Mouse (Mus musculus) erythroblast, embryonic 14.5 days (primary cell): ENCODE measurements around the gene Mapk9. TPM values are rescaled to one million over a fixed set of nuclear protein-coding genes. Genes with fewer than 3 reads are reported as not detected.
"Not testable (repeated sequence)": the region's sequence is repeated elsewhere in the genome, so short reads cannot be mapped to it uniquely, and the experiment has no call there.

Experiments
- H3K27me3 ChIP-seq: 2 replicates; pipeline ENCODE4 v1.6.1; 2012; ENCODE audit warnings: inconsistent platforms; ENCODE audit not compliant: control insufficient read depth
- H3K36me3 ChIP-seq: 2 replicates; pipeline ENCODE4 v1.6.1; 2012; ENCODE audit warnings: mild to moderate bottlenecking, inconsistent platforms; ENCODE audit not compliant: control insufficient read depth
- H3K4me1 ChIP-seq: 2 replicates; pipeline ENCODE4 v1.6.1; 2012; ENCODE audit warnings: inconsistent platforms; ENCODE audit not compliant: control insufficient read depth
- H3K4me3 ChIP-seq: replicated peaks from 2 replicates; pipeline ENCODE3; 2012; ENCODE audit warnings: moderate library complexity, mild to moderate bottlenecking, inconsistent platforms
- H3K9me3 ChIP-seq: 2 replicates; pipeline ENCODE4 v1.6.1; 2012; ENCODE audit warnings: low read length, inconsistent platforms, mixed read lengths; ENCODE audit not compliant: control insufficient read depth
- GATA1 ChIP-seq: IDR thresholded peaks from 2 replicates; pipeline ENCODE4 v1.6.1; 2012; ENCODE audit warnings: low read length, inconsistent platforms, mixed read lengths
- TAL1 ChIP-seq: IDR thresholded peaks from 3 replicates; pipeline ENCODE4 v1.6.1; 2012; ENCODE audit warnings: low read length, inconsistent platforms, mixed read lengths
- polyA plus RNA-seq: library from polyadenylated mRNA; stranded (reverse); fragments of >175 nt; gene quantifications from 2 replicates; pipeline ENCODE4 v1.2.3, GENCODE M21; 2012

Gene Mapk9
- 0.44 and 0.63 TPM in 2 replicates for polyA plus RNA-seq

DNA sequence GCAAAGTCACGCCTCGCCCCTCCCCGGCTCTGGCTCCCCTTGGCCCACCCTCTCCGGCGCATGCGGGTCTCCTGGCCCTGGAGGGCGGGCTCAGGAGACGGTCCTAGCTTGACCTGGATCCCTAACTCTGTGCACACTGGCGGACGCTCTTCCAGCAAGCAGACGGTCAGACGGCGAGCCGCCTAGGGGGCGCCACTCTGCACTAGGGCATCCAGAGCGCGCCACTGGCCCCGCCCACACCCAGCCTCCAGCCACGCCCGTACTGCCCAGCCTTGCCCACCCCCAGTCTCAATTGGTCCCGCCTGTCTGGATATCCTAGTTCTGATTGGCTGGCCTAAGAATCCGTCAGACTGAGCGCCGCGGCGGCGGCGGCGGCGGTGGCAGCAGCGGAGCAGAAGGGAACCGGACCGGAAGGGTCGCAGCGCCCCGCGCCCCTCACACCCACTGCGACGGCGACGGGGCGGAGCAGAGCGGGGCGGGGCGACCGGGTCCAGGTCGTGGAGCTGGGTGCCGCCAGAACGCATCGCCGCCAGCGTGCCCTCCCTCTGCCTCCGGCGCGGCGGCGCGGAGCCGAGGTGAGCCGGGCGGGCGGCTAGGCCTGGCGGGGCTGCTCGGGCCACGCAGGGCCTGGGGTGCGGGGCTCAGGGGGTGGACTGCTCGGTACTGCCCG, at the start of gene Mapk9:
Gene Mapk9, plus strand, starts transcription at position 351 of the 670 bp plus-strand sequence.
- no peak for TF ChIP-seq GATA1
- no peak for TF ChIP-seq TAL1
- H3K9me3 ChIP-seq = no peaks in the 10 kb centered on the region
- H3K4me1 ChIP-seq = peaks cover 57% of the 10 kb centered on the region
- peaks cover 15% of the 10 kb centered on the region for H3K36me3 ChIP-seq
- H3K4me3 ChIP-seq = peak within 1 kb of the TSS; percentile 85
- H3K27me3 ChIP-seq = no peaks in the 10 kb centered on the region

DNA sequence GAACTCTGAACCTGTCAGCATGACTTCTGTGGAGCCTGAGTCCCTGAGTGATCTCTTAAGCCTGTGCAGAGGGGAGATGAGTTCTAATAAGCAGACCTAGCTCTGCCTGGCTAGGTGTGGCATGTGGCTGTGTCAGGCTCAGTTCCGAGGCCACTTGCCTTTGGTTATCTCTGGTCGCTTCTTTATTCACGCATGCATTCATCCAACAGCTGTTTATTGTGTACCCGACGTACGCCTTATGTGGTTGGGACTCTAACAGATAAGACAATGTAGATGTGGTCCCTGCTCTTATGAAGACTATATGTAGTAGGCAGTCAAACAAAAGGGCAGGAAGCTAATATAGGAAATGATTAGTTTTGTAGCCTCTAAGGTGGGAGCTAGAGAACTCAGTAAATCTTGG, 47.6 kb upstream of the Mapk9 start:
- H3K36me3 ChIP-seq = no peaks in the 10 kb centered on the region
- H3K4me1 ChIP-seq = peaks cover 12% of the 10 kb centered on the region
- TF ChIP-seq TAL1 (no peak), GATA1 (no peak)
- H3K9me3 ChIP-seq = no peaks in the 10 kb centered on the region
- peaks cover 29% of the 10 kb centered on the region for H3K27me3 ChIP-seq
- H3K4me3 ChIP-seq = no peak overlapping the region

DNA sequence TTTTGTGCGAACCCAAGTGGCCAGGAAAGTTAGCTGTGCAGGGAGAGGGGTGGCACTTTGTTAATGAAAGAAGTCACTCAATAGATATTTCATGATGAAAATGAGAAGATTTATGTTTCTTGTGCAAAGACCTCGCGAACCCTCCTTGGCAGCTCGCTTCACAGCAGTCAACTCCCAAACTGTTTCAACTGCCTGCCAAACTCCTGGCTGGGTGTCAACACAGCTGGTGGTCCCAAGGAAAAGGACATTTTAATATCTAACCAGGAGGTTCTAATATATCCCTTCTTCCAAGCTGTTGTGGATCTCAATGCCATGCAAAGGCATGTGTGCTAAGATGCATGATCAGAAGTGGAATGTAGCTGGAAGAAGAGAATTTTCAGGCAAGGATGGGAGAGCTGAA, 45.0 kb upstream of the Mapk9 start:
- Histone ChIP-seq H3K36me3 (no peaks in the 10 kb centered on the region), H3K27me3 (peaks cover 4% of the 10 kb centered on the region), H3K9me3 (no peaks in the 10 kb centered on the region), H3K4me1 (peaks cover 3% of the 10 kb centered on the region; the same call in 1 of the 2 replicates), H3K4me3 (no peak overlapping the region)
- TF ChIP-seq GATA1 (no peak), TAL1 (no peak)

DNA sequence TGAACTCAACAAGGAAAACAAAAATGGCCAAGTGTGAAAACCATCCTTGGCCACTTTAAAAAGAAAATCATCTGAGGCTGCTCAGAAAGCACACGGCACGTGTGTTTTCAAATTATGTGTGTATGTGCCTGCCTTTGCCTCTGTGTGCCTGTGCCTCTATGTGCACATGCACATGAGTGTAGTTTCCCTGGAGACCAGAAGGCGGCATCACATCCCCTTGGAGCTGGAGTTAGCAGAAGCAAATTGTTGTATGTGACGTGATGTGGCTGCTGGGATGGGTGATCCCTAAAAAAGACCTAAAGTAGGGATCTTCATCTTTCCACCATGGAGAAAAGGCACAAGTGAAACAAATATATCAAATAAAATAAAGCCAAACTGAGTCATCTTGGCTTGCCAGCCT, 42.8 kb upstream of the Mapk9 start:
- Histone ChIP-seq H3K9me3 (no peaks in the 10 kb centered on the region), H3K4me1 (no peaks in the 10 kb centered on the region), H3K4me3 (no peak overlapping the region), H3K27me3 (no peaks in the 10 kb centered on the region), H3K36me3 (no peaks in the 10 kb centered on the region)
- TF ChIP-seq GATA1 = no peak
- TF ChIP-seq TAL1 = no peak

DNA sequence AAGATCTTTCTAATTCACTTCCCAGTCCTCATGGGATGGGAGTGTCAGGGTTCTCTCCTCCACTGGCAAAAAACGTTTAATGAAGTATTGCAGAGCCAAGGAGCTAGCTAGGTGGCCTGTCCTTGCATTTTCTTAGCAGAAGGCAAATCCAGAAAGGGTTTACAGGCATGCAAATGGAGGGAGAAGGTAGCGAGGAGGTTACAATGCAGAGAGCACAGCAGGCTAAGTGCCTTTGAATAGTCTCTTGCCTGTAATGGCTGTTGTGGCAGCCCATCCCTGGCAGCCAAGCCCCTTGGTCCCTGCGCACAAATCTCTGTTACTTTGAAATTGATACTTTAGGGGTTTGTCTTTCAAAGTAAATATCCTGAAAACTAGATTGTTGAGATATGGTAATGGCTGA, 40.3 kb upstream of the Mapk9 start:
- TF ChIP-seq GATA1 (no peak), TAL1 (no peak)
- H3K4me3 ChIP-seq = no peak overlapping the region
- H3K36me3 ChIP-seq = no peaks in the 10 kb centered on the region

DNA sequence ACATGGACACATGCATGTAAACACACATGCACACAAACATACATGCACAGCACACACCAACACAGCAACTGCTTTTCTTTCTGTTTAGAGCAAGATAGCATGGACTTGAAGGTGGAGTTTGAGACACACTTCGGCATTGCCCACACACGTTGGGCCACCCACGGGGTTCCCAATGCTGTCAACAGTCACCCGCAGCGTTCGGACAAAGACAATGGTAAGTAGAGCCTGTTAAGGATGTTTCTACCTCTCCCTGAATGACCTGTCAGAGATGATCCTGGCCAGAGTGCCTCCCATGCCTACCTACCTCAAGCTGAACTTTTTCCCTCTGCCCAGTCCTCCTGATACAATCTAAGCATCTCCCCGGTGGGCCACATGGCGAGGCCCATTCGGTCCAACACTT, 37.6 kb upstream of the Mapk9 start:
- Histone ChIP-seq H3K4me3 (no peak overlapping the region), H3K27me3 (no peaks in the 10 kb centered on the region), H3K9me3 (no peaks in the 10 kb centered on the region), H3K36me3 (no peaks in the 10 kb centered on the region), H3K4me1 (peaks cover 29% of the 10 kb centered on the region)
- no peak for TF ChIP-seq GATA1
- TF ChIP-seq TAL1 = no peak

More for the DNA sequence above, 40.3 kb upstream of the Mapk9 start:
- Histone ChIP-seq H3K4me1 (peaks cover 6% of the 10 kb centered on the region), H3K9me3 (no peaks in the 10 kb centered on the region), H3K27me3 (no peaks in the 10 kb centered on the region)

DNA sequence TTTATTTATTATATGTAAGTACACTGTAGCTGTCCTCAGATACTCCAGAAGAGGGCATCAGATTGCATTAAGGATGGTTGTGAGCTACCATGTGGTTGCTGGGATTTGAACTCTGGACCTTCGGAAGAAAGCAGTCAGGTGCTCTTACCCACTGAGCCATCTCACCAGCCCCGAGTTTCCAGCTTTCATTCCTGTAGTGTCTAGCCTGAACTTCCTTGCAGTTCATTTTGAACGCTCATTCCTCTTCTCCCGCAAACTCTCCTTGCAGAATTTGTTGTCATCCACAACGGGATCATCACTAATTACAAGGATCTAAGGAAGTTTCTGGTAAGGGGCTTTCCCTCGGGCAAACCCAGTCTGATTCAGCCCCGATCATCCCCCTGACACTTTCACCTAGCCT, 35.9 kb upstream of the Mapk9 start:
- not testable (repeated sequence) for H3K27me3 ChIP-seq, H3K9me3 ChIP-seq, H3K36me3 ChIP-seq, H3K4me3 ChIP-seq
- peaks cover 29% of the 10 kb centered on the region for H3K4me1 ChIP-seq

DNA sequence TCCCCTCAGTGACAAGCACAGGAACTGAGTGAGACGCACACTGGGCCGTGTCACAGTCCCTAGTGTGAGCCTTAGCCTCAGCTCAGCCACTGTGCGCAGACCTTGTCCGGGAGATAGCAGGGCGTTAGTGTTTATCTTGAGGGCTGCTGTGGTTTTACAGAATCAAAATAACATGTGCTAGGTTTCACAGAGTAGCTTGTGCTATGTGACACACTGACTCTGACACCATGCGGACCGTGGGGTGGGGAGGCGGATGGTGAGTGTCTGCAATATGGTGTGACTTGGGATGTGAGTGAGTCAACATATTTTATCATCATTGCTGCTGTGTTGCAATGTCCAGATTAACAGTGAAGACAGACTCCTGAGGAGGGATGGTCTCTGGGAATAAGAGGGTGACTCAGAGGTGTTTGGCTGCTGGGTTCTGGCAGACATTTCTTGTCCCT, 35.4 kb upstream of the Mapk9 start:
- H3K36me3 ChIP-seq = no peaks in the 10 kb centered on the region
- no peaks in the 10 kb centered on the region for H3K27me3 ChIP-seq
- H3K9me3 ChIP-seq = no peaks in the 10 kb centered on the region
- H3K4me1 ChIP-seq = peaks cover 29% of the 10 kb centered on the region
- TF ChIP-seq GATA1 = no peak
- no peak for TF ChIP-seq TAL1
- no peak overlapping the region for H3K4me3 ChIP-seq

DNA sequence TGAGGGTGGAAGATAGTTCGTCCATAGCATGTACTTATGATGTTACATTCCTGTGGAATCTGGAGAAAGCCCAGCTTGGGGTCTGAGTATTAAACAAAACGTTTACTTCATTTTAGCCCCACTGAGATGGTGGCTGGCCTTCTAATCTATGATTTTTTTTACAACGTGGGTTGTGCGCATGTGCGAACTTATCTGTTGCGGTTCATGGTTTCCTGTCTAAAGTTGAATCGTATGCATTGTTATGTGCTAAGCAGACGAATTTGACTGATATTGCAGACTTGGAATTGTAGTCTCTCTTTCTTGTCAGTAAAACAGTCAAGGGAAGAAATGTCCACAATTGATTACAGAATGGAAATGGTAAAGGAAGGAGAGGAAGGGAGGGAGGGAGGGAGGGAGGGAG, 34.7 kb upstream of the Mapk9 start:
- TF ChIP-seq TAL1 (no peak), GATA1 (no peak)
- H3K9me3 ChIP-seq = no peaks in the 10 kb centered on the region
- no peaks in the 10 kb centered on the region for H3K27me3 ChIP-seq
- no peak overlapping the region for H3K4me3 ChIP-seq
- H3K4me1 ChIP-seq = peaks cover 29% of the 10 kb centered on the region
- H3K36me3 ChIP-seq = no peaks in the 10 kb centered on the region
